Comparison of ENCODE assay signal across 8 mouse cellular contexts in the genomic region with DNA sequence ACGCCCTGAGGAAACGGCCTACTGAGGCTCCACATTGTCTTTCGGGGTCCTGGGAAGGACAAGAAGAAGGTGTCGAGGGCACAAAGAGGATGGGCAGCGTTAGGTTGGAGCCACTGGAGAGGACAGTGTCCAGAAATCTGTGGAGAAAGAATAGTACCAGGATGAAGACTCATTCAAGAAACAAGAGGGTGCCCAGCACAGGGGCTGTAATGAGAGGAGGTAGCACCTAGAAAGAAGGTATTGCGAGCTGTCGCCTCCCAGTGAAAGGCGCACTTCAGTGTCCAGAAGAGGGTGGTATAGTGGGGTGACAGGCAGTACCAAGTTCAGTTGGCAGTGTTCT. TPM values are rescaled to one million over a fixed set of nuclear protein-coding genes. Genes with fewer than 3 reads are reported as not detected.
A peak's percentile ranks its signal among the peaks of the same experiment; 100 is the strongest.
DNase-seq lines count a peak whose midpoint lies in the region; ATAC-seq and TF ChIP-seq lines count a peak whose summit lies in the region.

No protein-coding gene starts in this region.

- H3K79me2 ChIP-seq in liver, adult 2 months (ENCODE audit: control insufficient read depth, insufficient read depth, low read length), result no peaks in the 10 kb centered on the region

- peak overlapping the region; percentile 85 for H3K4me3 ChIP-seq in liver, adult 2 months (ENCODE audit: insufficient read depth, low read depth, low read length)
- peak overlapping the region; percentile 71 for H3K4me3 ChIP-seq in embryonic facial prominence, embryonic 14.5 days (ENCODE audit: low read depth, low read length)
- peak overlapping the region; percentile 68 for H3K4me3 ChIP-seq in intestine, postnatal 0 days (ENCODE audit: low read depth, low read length)
- peak overlapping the region; percentile 58 for H3K4me3 ChIP-seq in neural tube, embryonic 12.5 days

- peaks cover 4% of the 10 kb centered on the region; the same call in 1 of the 2 replicates for H3K36me3 ChIP-seq in liver, adult 2 months (ENCODE audit: control insufficient read depth, insufficient read depth, low read length)
- peaks cover 35% of the 10 kb centered on the region for H3K36me3 ChIP-seq in embryonic facial prominence, embryonic 14.5 days (ENCODE audit: control insufficient read depth, insufficient read depth, low read length)
- H3K36me3 ChIP-seq in intestine, postnatal 0 days (ENCODE audit: control insufficient read depth, insufficient read depth), result peaks cover 22% of the 10 kb centered on the region
- peaks cover 40% of the 10 kb centered on the region for H3K36me3 ChIP-seq in neural tube, embryonic 12.5 days

- no peak for TF ChIP-seq CTCF in liver, adult 2 months (IDR thresholded peaks at IDR 0.05; ENCODE audit: low read depth, low read length)
- TF ChIP-seq CTCF in intestine, postnatal 0 days (IDR thresholded peaks at IDR 0.05; ENCODE audit: low read depth), result no peak

- H3K27ac ChIP-seq in liver, adult 2 months (replicated peaks; ENCODE audit: insufficient read depth, low read depth, low read length), result peak overlapping the region; percentile 99
- H3K27ac ChIP-seq in embryonic facial prominence, embryonic 14.5 days (replicated peaks; ENCODE audit: low read depth, low read length), result peak overlapping the region; percentile 98
- H3K27ac ChIP-seq in intestine, postnatal 0 days (ENCODE audit: low read depth, low read length), result peak overlapping the region; percentile 97
- peak overlapping the region; percentile 74 for H3K27ac ChIP-seq in neural tube, embryonic 12.5 days

- intact Hi-C loops in left cerebral cortex, postnatal 10 days (cut with DNase I), result no loop called here

- H3K4me1 ChIP-seq in liver, adult 2 months (ENCODE audit: control insufficient read depth, insufficient read depth, low read length), result peaks cover 7% of the 10 kb centered on the region
- H3K4me1 ChIP-seq in embryonic facial prominence, embryonic 14.5 days (ENCODE audit: control insufficient read depth, insufficient read depth, low read length), result peaks cover 19% of the 10 kb centered on the region
- 0 out of 2 replicates have a peak, but pooled peaks cover 5% of the 10 kb centered on the region for H3K4me1 ChIP-seq in intestine, postnatal 0 days (replicated peaks; ENCODE audit: control insufficient read depth, insufficient read depth, low read length)
- peaks cover 32% of the 10 kb centered on the region for H3K4me1 ChIP-seq in neural tube, embryonic 12.5 days

- peak overlapping the region; percentile 81 for H3K9ac ChIP-seq in liver, adult 2 months (ENCODE audit: low read depth, low read length)
- H3K9ac ChIP-seq in embryonic facial prominence, embryonic 14.5 days (ENCODE audit: low read depth, low read length), result peak overlapping the region; percentile 81
- peak overlapping the region; percentile 62 for H3K9ac ChIP-seq in intestine, postnatal 0 days (ENCODE audit: low read depth, low read length)
- H3K9ac ChIP-seq in neural tube, embryonic 12.5 days, result peak overlapping the region; percentile 76

- TF ChIP-seq POLR2A in liver, adult 2 months (IDR thresholded peaks at IDR 0.05; ENCODE audit: extremely low read depth, insufficient read depth, low read length), result 0 out of 2 replicates have a peak, but pooled peaks have one; percentile 13

- peak overlapping the region; percentile 92 for H3K4me2 ChIP-seq in embryonic facial prominence, embryonic 14.5 days (ENCODE audit: low read depth, low read length)
- peak overlapping the region; percentile 92 for H3K4me2 ChIP-seq in intestine, postnatal 0 days (replicated peaks; ENCODE audit: low read depth)
- H3K4me2 ChIP-seq in neural tube, embryonic 12.5 days (replicated peaks), result peak overlapping the region; percentile 86

- ATAC-seq in embryonic facial prominence, embryonic 14.5 days (ENCODE audit: low read depth), result no peak; the same call in 1 of the 2 replicates
- no peak for ATAC-seq in intestine, postnatal 0 days
- ATAC-seq in neural tube, embryonic 12.5 days (ENCODE audit: low FRiP score, low read depth), result no peak; the same call in none of the 2 replicates
- no peak; the same call in 1 of the 2 replicates for ATAC-seq in frontal cortex, adult (ENCODE audit: low TSS enrichment)

- H3K9me3 ChIP-seq in embryonic facial prominence, embryonic 14.5 days (ENCODE audit: control insufficient read depth, low read length), result no peaks in the 10 kb centered on the region
- no peaks in the 10 kb centered on the region for H3K9me3 ChIP-seq in intestine, postnatal 0 days (ENCODE audit: control insufficient read depth)
- no peaks in the 10 kb centered on the region for H3K9me3 ChIP-seq in neural tube, embryonic 12.5 days

- peak; percentile 88 for DNase-seq in liver, adult 2 months (ENCODE audit: extremely low read depth, low read depth, low spot score)
- no peak for DNase-seq in liver
- DNase-seq in embryonic facial prominence, embryonic 14.5 days (ENCODE audit: low spot score), result no peak
- DNase-seq in layer of hippocampus, adult 11-12 months (ENCODE audit: low spot score), result no peak
- DNase-seq in left cerebral cortex, postnatal 10 days (ENCODE audit: extremely low spot score in 1 of 2, low spot score in 2 of 2), result no peak

- H3K27me3 ChIP-seq in liver, adult 2 months (ENCODE audit: control insufficient read depth, insufficient read depth, low read length), result no peaks in the 10 kb centered on the region
- H3K27me3 ChIP-seq in embryonic facial prominence, embryonic 14.5 days (replicated peaks; ENCODE audit: control insufficient read depth, insufficient read depth, low read length), result no peaks in the 10 kb centered on the region
- H3K27me3 ChIP-seq in intestine, postnatal 0 days (replicated peaks; ENCODE audit: control insufficient read depth, insufficient read depth, low read length), result no peaks in the 10 kb centered on the region
- H3K27me3 ChIP-seq in neural tube, embryonic 12.5 days (replicated peaks), result no peaks in the 10 kb centered on the region

- 2% methylated on average over 8 of the region's 8 CpGs for WGBS in liver, adult 2 months
- 2% methylated on average over 8 of the region's 8 CpGs for WGBS in embryonic facial prominence, embryonic 14.5 days
- WGBS in intestine, postnatal 0 days, result 0% methylated on average over 8 of the region's 8 CpGs
- under 1% methylated on average over 8 of the region's 8 CpGs for WGBS in neural tube, embryonic 12.5 days

RNA-seq across cellular contexts. Expression of a gene that starts 0.7 kb away (rescaled TPM):
- 18.1 and 19.2 TPM in 2 replicates for total RNA-seq in liver, adult 2 months (2014; rRNA removed)
- 9.1 and 9.5 TPM in 2 replicates for polyA plus RNA-seq in liver, adult 2 months (2012; rRNA removed)
- 107 and 115 TPM in 2 replicates for polyA plus RNA-seq in embryonic facial prominence, embryonic 14.5 days (2014; fragmentation: Nextera tagmentation; extraction: Ambion mirVana)
- polyA plus RNA-seq in intestine, postnatal 0 days (2015; fragmentation: Nextera tagmentation; extraction: Ambion mirVana), result 52.9 and 54.2 TPM in 2 replicates
- polyA plus RNA-seq in neural tube, embryonic 12.5 days (2016; fragmentation: Nextera tagmentation; extraction: Ambion mirVana), result 85.4 and 85.5 TPM in 2 replicates
- total RNA-seq in left cerebral cortex, postnatal 10 days (2021), result 10 to 100 TPM; 26.3 to 28.3 TPM

RNA-seq across cellular contexts. Expression of a gene that starts 0.7 kb away (rescaled TPM):
- total RNA-seq in liver, adult 2 months (2014; rRNA removed), result 29.6 and 30.6 TPM in 2 replicates
- 58.6 and 64.0 TPM in 2 replicates for polyA plus RNA-seq in liver, adult 2 months (2012; rRNA removed)
- 11.9 and 13.3 TPM in 2 replicates for polyA plus RNA-seq in embryonic facial prominence, embryonic 14.5 days (2014; fragmentation: Nextera tagmentation; extraction: Ambion mirVana)
- 5.4 and 6.1 TPM in 2 replicates for polyA plus RNA-seq in intestine, postnatal 0 days (2015; fragmentation: Nextera tagmentation; extraction: Ambion mirVana)
- polyA plus RNA-seq in neural tube, embryonic 12.5 days (2016; fragmentation: Nextera tagmentation; extraction: Ambion mirVana), result 40.8 and 43.3 TPM in 2 replicates
- total RNA-seq in left cerebral cortex, postnatal 10 days (2021), result 10 to 100 TPM; 50.9 to 51.1 TPM

RNA-seq across cellular contexts. Expression of a gene that starts 16.1 kb away (rescaled TPM):
- 3.0 and 3.4 TPM in 2 replicates for total RNA-seq in liver, adult 2 months (2014; rRNA removed)
- polyA plus RNA-seq in liver, adult 2 months (2012; rRNA removed), result 9.9 and 14.1 TPM in 2 replicates
- polyA plus RNA-seq in embryonic facial prominence, embryonic 14.5 days (2014; fragmentation: Nextera tagmentation; extraction: Ambion mirVana), result 9.1 and 11.7 TPM in 2 replicates
- 2.3 TPM in 2 replicates for polyA plus RNA-seq in intestine, postnatal 0 days (2015; fragmentation: Nextera tagmentation; extraction: Ambion mirVana)
- polyA plus RNA-seq in neural tube, embryonic 12.5 days (2016; fragmentation: Nextera tagmentation; extraction: Ambion mirVana), result 7.0 and 8.0 TPM in 2 replicates
- total RNA-seq in left cerebral cortex, postnatal 10 days (2021), result 10 to 100 TPM; 18.4 to 21.8 TPM

RNA-seq across cellular contexts. Expression of a gene that starts 17.5 kb away (rescaled TPM):
- 1.7 and 2.4 TPM in 2 replicates for total RNA-seq in liver, adult 2 months (2014; rRNA removed)
- polyA plus RNA-seq in liver, adult 2 months (2012; rRNA removed), result 21.2 and 37.0 TPM in 2 replicates
- polyA plus RNA-seq in embryonic facial prominence, embryonic 14.5 days (2014; fragmentation: Nextera tagmentation; extraction: Ambion mirVana), result 0.54 and 0.89 TPM in 2 replicates
- 2.4 and 2.7 TPM in 2 replicates for polyA plus RNA-seq in intestine, postnatal 0 days (2015; fragmentation: Nextera tagmentation; extraction: Ambion mirVana)
- polyA plus RNA-seq in neural tube, embryonic 12.5 days (2016; fragmentation: Nextera tagmentation; extraction: Ambion mirVana), result 1.2 and 1.3 TPM in 2 replicates
- 1 to 10 TPM; 1.4 to 2.0 TPM for total RNA-seq in left cerebral cortex, postnatal 10 days (2021)

RNA-seq across cellular contexts. Expression of a gene that starts 23.8 kb away (rescaled TPM):
- 0.37 and 0.60 TPM in 2 replicates for total RNA-seq in liver, adult 2 months (2014; rRNA removed)
- polyA plus RNA-seq in liver, adult 2 months (2012; rRNA removed), result 0.56 and 0.99 TPM in 2 replicates
- polyA plus RNA-seq in embryonic facial prominence, embryonic 14.5 days (2014; fragmentation: Nextera tagmentation; extraction: Ambion mirVana), result 10.9 and 11.2 TPM in 2 replicates
- 4.7 and 5.0 TPM in 2 replicates for polyA plus RNA-seq in intestine, postnatal 0 days (2015; fragmentation: Nextera tagmentation; extraction: Ambion mirVana)
- polyA plus RNA-seq in neural tube, embryonic 12.5 days (2016; fragmentation: Nextera tagmentation; extraction: Ambion mirVana), result 20.8 and 24.3 TPM in 2 replicates
- 100 to 1,000 TPM; 264 to 267 TPM for total RNA-seq in left cerebral cortex, postnatal 10 days (2021)
